Mouse (Mus musculus) spleen, postnatal 14 days (tissue): ENCODE measurements around the gene Pdp2.

Experiments
- DNase-seq, 2 experiments: peaks; one replicate each; pipeline ENCODE4 v3.0.0; 2021 to 2022; ENCODE audit warnings: low spot score in 2 of 2

Pdp2 gene

DNA sequence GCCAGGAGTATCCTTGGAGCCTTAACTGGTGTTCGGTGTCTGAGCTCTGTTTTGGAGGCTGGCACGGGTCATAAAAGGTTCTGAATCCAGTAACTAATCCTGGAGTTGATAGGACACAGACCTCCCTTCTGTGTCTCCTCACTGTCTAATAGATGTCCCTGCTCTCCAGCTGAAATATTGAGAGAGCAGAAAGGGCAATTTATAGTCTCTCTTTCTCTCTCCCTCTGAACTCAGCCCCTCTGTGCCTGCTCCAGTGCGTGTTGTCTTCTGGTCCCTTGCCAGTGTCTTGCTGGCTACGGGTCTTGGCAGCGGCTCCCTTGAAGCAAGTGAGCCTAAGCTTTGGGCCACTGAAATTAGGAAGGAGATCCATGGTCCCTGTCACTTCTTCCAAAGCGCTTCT is 6.4 kb downstream of the Pdp2 start:
- DNase-seq: no peak

- DNase-seq: no peak
Observed at GRCm38 (mm10) chr8:104598496-104598895, 7.2 kb downstream of the Pdp2 start.

DNA sequence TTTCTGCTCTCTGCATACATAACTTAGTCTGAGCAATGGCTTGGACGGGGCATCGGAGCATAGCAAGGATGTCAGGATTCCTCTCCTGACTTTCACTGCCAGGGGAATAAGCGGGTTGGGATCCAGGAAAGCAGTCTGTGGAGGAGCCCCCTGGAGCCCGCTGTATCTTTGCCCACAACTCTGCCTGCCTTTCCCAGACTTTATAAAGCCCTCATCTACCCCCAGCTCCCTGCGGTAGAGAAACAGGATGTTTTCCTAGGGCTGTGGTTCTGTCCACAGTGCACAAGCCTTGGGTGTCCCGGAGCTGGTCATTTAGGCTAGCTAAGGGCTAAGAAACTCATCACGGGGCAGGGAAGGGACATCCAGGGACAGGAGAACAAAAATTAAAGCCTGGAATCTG is 10.1 kb downstream of the Pdp2 start:
- DNase-seq: no peak

GRCm38 (mm10) chr8:104601941-104602371 is 10.7 kb downstream of the Pdp2 start:
- DNase-seq: no peak

DNA sequence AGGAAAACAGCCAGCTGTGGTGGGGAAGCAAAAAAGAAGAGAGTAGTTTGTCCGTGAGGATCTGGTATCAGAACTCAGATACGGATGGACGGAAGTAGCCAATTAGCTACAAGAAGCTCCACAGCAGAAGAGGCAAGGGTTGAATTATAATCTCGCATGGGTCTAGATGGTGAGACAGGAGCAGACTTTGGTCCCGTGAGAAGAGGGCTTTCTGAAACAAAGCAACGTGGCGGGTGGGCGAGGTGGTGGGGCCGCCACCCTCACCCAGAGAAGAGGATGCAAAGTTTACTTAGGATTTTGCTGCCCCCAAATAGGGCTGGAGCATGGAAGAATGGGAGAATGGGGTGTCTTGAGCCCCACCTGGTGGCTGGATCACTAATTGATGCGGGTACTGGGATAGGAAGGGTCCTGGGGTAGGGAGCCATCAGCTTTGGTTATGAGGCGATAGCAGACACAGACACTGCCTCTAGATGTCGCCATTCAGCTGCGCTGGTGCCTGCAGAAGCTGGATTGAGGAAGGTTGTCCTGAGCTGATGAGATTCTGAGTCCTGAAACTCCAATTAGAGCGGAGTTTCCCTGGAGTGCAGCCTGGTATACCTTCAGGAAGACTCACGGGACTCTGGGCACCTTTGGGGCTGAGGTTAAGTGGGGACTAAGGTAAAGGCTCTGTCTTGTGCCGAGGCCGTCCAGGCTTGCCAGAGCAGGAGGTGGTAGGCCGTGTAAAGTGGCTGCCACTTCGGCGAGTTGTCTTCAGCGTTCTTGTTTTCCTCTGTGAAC is 11.4 kb downstream of the Pdp2 start:
- DNase-seq: peak; percentile 49 to 55

DNA sequence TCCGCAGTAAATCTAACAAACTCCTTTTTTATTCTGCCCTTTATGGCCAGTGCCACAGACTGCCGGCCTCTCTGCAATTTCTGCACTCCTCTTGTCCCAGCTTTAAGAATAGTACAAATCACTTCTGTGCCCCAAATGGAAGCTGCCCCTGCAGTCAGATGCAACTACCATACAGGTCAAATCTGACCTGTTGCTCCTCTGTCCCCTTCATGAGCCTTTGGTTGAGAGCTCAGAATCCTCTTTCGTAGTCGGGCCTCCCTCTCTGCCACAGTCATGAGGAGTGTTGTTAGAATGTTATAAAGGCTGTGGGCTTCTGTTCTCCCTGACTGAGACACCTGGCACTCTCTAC is 12.0 kb downstream of the Pdp2 start:
- no peak for DNase-seq

DNA sequence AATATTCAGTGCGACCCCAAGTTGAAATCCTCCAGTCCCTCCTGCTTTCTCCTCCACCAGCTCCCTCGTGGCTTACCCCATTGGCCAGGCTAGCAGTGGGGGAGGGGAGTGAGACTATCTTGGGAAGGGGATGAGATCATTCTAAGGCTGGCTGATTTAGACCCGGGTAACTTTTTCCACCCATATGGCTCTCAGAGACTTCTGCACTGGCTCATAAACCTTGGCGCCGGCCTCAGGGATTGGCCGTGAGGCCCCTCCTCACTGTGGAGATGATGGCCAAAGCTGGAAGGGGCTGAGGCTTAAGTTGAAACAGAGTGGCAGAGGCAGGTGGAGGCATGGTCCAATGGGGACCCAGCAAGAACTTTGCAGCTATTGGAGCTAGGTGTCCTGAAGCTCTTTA is 15.1 kb downstream of the Pdp2 start:
- no peak for DNase-seq

DNA sequence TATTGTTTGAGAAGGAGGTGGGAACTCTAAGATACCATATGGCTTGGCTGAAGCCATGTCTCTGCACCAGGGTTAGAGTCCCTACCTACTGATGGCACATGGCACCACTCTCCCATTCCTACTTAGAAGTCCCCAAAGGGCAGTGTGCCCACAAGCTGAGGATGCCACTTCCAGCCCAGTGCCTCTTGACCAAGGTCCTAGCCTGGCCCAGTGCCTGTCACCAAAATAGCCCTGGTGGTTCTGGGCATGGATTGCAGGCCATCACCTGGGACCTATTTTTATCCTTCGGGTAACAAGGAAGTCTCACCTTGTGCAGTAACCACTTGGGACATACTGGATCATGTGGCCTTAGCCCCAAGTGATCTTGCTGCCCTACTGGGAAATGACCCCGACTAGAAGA is 16.7 kb downstream of the Pdp2 start:
- no peak for DNase-seq

GRCm38 (mm10) chr8:104609222-104609621 is 18.0 kb downstream of the Pdp2 start:
- no peak for DNase-seq

- no peak for DNase-seq
Observed at GRCm38 (mm10) chr8:104610185-104610766, 19.0 kb downstream of the Pdp2 start.

- no peak for DNase-seq
Observed at GRCm38 (mm10) chr8:104611613-104612012, 20.4 kb downstream of the Pdp2 start.

GRCm38 (mm10) chr8:104613119-104613518 is 21.9 kb downstream of the Pdp2 start:
- no peak for DNase-seq

DNA sequence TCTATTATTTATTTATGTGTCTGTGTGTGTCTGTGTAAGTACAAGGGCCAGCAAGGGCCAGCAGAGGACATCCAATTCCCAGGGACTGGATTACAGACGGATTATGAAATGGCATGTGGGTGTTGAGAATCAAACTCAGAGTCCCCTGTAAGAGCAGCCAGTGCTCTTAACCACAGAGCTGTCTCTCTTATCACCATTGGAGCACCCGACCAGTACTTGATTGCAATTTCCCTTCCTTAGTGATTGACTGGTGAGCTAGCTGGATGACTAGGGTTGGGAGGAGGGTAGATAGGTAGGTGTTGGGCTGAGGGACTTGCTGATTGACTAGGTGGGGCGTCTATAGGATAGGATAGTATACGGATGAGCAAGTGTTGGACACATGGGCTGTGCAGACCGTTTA is 29.5 kb downstream of the Pdp2 start:
- DNase-seq: no peak

- DNase-seq: no peak
Observed at GRCm38 (mm10) chr8:104624161-104624560, 32.9 kb downstream of the Pdp2 start, which contains the start of gene Cdh16. Gene Cdh16, minus strand, starts transcription at chr8:104624396.

DNA sequence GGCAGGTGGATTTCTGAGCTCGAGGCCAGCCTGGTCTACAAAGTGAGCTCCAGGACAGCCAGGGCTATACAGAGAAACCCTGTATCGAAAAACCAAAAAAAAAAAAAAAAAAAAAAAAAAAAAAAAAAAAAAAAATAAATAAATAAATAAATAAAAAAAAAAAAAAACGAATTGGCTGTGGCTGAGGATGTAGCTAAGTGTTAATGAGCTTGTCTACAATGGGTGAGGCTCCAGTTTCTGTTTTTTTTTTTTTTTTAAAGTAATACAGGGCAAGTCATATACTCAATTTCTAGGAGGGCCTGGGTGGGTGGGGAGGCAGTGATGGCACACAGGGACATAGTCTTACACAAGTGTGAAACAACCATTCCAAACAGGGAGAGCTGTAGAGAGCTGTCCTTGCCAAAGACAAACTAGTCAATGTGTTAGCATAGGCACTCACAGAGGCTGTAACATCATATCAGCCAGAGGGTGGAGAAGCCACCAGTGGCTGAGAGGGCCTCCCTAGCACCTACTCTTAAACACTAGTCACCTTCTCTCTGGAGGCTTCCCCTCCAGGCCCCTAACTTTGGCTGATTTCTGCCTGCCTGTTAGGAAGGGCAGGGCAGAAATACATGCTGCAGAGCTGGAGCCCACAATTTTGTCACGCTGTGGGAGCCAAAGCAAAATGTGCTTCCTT is 36.0 kb downstream of the Pdp2 start:
- DNase-seq: no peak

GRCm38 (mm10) chr8:104628402-104628801 is 37.2 kb downstream of the Pdp2 start:
- DNase-seq: no peak

GRCm38 (mm10) chr8:104629306-104630110 is 38.3 kb downstream of the Pdp2 start:
- DNase-seq: peak in 1 of 2 experiments; percentile 3

DNA sequence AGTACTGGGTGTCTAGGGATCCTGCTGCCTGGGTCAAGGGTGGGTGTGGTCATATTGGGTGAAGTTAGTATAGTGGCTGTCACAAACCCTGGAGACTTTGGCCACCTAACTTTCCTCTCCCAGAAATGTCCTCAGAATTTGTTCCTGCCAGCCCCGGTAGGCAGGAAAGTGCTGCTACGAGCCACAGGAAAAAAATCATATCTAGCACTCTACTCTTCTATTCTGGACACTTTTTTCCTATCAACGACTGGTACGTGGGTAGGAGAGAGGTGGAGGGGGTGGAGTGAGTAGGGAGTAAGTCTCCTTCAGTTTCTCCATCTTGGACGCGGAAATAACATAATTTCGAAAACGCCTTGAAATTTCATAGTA is 38.8 kb downstream of the Pdp2 start:
- no peak for DNase-seq

- DNase-seq: no peak
Observed at GRCm38 (mm10) chr8:104630574-104630973, 39.3 kb downstream of the Pdp2 start.

DNA sequence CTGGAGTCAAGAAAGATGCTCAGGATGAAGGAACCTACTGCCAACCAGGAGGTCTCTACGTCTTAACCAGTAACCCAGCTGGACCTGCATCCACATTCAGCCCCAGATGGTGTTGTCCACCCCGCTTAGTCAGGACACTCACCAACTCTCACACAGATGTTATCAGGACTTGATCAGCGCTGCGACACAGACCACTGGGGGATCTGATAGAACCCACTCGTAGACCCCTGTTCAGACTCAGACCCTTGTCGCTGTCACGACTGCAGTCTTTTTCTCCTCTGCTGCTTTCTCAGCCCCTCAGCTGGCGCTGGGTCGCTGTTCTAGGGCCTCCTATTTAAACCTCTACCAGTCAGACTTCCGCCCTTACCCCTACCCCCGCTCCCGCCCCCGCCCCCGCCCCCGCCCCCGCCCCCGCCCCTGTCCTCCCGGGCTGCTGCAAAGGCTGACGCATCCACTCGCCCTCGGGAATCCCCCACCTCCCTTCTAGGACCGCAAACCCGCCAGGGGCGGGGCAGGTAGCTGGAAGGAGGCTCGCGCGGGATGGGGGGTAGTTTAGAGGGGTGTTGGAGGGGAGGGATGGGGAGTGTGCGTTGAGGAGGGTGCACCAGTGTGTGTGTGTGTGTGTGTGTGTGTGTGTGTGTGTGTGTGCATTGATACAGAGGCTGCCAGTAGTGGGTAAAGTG is 39.9 kb downstream of the Pdp2 start, which contains the start of gene Rrad:
Rrad (minus strand) TSS at position 347 of the 683 bp plus-strand sequence.
- peak; percentile 29 to 34 for DNase-seq

- DNase-seq: no peak
Observed at GRCm38 (mm10) chr8:104631975-104632374, 40.7 kb downstream of the Pdp2 start.
